Mouse (Mus musculus): ENCODE results near the gene Trim16.
A peak's percentile ranks its signal among the peaks of the same experiment; 100 is the strongest.

The Trim16 gene

DNA sequence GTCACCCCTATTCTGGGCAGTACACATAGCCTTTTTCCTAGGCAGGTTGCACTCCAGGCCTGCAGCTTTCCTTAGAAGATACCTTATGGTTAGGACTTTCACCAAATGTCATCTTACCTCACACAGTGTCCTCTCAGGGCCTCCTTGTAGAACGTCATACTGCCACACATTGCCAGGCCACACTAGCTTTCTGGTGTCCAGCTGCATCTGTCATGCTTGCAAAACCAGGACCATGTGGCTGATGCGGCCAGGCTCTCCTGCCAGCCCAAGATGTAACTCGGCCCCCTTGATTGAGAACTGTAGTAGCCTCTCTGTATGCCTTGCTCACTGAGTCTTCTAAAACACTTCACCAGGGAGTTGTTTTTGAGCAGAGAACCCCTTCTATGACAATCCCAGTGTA is 7.9 kb downstream of the Trim16 start:
- no peak for DNase-seq (ENCODE audit: low read depth in 1 of 2, low spot score in 2 of 2)

DNA sequence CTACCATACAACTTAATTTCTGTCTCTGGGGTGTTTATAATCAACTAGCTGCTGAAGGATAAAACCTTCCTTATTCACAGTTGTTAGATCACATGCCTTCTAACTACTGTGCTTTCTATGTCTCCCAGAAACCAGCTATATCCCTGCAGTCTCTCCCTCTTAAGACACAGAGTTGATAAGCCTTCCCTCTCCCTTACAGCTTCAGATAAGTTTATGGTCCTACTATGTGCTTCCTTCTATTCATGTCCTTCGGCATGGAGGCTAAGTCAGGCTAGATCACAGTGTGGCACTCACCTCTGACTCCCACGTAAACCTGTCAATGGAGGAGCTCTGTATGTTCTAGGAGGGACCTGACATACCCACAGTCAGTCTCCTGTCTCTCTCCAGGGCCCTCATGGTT is 10.4 kb downstream of the Trim16 start:
- DNase-seq (ENCODE audit: low read depth in 1 of 2, low spot score in 2 of 2), result no peak

DNA sequence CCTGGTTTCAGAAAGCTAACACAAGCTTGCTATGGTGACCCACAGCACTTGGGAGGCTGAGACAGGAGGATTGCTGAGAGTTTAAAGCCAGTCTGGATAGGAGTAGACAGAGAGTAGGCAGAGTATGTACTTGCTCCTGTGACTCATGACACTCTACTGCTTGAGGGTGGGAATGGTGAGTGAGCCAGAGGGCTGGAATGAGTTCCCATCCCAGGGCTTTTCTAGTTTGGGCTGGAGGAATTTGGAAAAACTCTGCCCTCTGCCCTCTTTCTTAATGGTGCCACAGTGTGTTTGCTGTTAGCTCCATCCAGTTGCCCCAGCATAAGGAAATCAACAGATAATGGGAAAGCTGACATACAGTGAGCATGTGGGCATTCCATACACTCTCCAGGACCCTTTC is 11.9 kb downstream of the Trim16 start:
- no peak for DNase-seq (ENCODE audit: low read depth in 1 of 2, low spot score in 2 of 2)

DNA sequence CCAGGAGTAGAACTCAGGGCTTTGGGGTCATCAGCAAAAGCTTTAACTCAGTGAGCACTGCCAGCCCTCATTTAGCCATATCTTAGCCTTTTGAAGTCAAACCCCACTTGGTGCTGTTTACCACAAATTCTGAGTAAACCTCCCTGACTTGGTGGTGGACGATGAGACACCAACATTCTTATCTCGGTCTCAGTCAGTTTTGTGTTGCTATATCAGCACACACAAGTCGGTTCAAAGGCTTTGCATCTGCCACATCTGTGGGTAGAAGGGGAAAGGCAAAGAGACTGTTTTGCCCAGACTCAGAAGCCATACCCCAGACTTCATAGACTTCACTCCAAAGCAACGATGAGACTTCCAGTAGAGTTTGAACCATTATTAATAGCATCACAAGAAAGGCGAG is 24.5 kb downstream of the Trim16 start:
- DNase-seq (ENCODE audit: low read depth in 1 of 2, low spot score in 2 of 2), result no peak

DNA sequence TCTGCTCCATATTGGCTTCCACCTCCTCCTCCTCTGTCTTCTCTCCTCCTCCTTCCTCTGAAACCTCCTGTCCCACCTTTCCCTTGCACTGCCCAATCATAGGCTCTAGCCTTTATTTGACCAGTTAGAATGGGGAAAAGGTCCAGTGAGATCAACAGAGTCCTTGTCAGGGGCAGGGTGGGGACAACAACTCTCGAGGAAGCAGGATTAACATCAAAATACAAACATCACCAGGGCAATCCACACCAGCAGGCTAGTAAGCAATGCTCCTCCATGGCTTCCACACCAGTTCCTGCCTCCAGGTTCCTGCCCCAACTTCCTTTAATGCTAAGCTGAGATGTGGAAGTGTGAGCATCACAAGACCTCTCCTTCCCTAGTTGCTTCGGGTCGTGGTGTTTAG is 25.7 kb downstream of the Trim16 start:
- no peak for DNase-seq (ENCODE audit: low read depth in 1 of 2, low spot score in 2 of 2)

DNA sequence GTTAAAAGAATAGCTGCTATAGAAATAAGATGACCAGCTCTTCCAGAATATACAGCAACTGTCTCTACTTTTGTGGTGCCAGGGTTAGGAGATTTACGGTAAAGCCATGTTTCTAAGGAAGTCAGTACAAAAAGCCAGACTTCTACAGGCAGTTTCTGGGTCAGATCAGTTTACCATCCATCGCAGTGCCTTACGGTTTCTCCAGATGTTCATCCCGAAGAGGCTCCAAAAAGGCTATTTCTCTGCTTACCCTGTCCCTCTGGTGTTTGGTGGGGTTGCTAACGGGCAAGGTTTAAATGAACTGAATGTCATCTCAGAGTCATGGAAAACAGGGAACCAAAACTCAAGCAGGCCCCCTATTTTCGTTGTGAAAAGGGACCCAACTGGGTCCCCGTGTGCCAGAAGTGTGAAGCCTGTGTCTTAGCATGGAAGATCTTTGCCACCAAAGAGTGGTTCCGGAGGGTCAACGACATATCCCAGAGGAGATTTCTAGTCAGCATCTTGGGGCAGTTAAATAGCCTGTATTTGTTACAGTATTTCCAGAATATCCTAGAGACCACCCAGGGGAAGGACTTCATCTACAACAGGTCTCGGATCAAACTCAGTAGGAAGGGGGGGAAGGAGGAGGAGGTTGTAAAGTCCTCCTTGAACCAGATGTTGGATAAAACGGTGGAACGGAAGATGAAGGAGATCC is 27.1 kb downstream of the Trim16 start, which contains the start of gene Fbxw10:
Fbxw10 (plus strand) TSS at position 109 of the 694 bp plus-strand sequence.
- DNase-seq (ENCODE audit: low read depth in 1 of 2, low spot score in 2 of 2), result peak in 1 of 2 experiments; percentile 13

DNA sequence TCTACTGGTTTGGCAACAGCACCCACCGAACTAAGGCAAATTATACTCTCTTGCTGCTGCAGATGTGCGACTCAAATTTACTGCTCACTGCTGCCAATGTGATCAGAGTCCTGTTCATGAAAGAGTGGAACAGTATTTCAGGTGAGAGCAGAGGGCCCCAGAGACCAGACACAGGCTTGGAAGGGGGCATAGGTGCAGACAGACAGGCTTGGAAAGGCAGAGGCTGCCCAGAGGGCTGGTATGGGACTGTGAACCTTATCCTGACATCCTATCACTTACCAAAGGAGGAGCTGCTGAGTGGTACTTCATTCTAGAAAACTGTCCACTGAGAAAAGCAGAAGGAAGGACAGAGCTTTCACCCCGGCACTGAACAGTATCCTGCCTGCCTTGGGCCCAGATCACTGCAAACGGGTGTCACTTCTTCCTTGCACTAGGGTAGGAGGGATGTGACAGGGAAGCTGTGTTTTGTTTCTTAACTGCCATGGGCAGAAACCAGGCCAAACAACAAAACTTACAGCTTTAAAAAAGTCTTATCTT is 27.7 kb downstream of the Trim16 start:
- no peak for DNase-seq (ENCODE audit: low read depth in 1 of 2, low spot score in 2 of 2)

DNA sequence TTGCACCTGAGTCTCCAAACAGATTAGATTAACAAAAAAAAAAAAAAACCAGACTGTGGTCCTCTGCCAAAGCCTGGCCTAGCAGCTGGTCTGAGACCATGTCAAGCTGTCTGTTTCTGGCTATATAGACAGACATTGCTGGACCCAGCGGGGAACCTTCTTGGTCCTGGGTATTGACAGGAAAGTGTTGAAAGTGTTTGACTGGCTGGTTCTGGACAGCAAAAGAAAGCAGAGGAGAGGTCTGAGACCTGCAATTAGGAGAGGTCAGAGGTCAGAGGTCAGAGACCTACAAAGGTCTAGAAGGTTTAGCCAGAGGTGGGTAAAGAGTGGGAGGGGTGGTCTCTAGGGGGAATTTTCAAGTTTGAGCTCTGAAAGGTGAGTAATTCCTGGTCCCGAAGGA is 28.3 kb downstream of the Trim16 start:
- DNase-seq (ENCODE audit: low read depth in 1 of 2, low spot score in 2 of 2), result no peak

DNA sequence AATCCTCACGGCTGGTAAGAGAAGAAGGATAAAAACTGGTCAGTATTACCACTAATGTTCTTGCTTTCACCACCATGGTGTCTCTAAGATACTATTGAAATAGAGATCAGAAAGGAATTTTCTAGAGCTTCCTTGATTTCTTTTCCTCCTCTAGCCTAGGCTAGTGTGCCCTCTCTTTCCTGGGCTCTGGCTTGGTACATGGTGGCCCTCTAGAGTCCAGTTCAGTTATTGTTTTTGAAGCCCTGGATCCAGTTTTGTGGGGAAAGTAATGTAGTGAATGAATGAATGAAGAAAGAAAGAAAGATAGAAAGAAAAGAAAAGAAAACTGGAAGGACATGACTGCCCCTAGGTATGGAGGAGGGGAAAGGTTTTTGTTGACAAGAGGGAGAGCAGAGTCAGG is 31.2 kb downstream of the Trim16 start:
- no peak for DNase-seq (ENCODE audit: low read depth in 1 of 2, low spot score in 2 of 2)

DNA sequence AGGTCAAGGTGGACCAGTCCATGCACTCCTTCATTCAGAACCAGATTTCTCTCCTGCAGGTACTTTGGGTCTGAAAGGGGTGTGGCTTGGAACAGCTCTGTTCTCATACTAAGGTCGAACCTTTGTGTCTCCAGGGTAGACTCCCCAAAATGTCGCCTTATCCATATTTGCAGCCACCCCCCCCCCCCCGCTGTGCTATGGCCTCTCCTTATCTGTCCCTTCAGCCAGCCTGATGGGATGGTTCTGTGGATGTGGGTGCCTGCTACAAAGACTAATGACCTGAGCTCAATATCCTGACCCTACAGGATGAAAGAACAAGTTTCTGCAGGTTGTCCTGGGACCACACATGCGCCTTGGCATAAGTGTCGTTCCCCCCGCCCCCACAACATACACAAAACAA is 33.3 kb downstream of the Trim16 start:
- DNase-seq (ENCODE audit: low read depth in 1 of 2, low spot score in 2 of 2), result no peak

DNA sequence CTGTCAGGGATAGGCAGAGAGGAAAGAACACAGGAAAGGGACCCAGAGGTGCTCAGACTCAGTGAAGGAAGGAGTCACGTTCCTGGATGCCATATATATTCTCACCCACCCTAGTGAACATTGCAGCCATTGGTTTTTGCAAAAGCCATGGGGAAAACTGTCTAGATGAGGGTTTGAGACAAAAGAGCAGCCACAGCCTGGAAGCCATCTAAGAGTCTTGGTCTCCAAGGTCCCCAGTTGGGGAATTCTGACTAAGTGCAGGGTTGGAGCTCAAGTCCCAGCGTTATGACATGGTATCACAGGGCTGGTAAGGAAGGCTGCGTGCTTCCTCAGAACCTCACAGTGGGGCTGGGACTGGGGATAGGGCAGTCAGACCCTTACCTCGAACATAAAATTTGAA is 45.5 kb downstream of the Trim16 start:
- no peak for DNase-seq (ENCODE audit: low read depth in 1 of 2, low spot score in 2 of 2)

DNA sequence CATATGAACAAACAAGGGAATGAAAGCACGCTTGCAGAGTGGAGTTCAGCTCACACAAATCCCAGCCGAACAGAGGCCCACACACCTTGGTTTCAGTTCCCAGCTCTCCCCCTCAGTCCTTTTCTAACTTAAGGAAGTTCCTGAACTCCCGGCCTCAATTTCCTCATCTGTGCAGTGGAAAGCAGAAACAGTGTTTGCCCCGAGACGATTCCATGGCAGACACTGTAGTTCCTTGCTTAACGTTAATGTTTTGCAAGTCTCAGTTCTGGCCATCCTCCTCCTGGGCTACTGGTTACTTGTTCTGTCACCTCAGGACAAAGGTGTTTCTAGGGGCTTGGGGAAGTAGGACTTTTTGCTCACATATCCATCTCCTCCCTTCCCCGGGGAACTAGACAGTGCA is 46.7 kb downstream of the Trim16 start:
- DNase-seq (ENCODE audit: low read depth in 1 of 2, low spot score in 2 of 2), result no peak

DNA sequence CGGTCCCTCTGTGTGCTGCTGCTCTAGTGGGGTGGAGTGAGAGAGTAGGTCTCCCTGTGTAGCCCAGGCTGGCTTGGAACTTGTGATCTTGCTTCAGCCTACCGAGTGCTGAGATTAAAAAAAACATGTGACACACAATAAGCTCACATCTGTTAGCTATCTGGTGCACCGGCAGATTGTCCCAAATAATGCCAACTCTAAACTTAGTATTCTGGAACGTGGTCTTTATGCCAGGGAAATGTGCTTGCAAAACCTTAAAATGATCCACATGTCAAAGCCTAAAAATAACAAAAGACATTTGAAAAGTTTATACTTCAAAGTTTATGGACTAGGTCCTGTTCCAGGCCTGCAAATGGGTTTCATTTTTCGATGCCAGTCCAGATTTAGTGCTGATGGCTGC is 49.2 kb downstream of the Trim16 start:
- no peak for DNase-seq (ENCODE audit: low read depth in 1 of 2, low spot score in 2 of 2)

DNA sequence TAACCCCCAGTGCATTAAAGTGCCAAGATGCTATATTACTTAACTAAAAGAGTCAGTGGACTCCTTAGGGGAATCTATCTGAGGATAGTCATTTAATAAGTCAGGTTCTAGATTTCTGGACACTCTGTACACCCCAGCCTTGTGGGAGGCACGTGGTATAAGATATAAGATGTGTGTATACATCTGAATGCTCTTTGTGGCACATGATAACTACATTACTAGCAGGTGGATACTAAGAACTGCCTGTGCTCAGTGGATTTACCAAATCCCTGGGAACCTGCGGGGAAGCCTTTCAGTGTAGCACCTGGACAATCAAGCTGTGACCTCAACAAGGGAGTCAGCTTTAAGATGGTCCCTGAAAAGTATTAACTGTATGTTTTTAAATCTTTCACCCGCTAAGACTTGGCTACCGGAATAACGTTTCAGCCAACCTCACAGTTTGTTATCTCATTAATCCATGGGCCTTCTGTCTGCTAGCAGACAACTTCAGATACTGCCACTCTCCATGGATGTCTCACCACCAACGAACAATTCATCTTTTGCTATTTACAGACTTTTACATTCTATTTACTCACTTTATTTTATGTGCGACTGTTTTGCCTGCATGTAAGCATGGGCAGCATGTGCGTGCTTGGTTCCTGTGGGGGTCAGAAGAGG is 49.8 kb downstream of the Trim16 start:
- DNase-seq (ENCODE audit: low read depth in 1 of 2, low spot score in 2 of 2), result no peak

DNA sequence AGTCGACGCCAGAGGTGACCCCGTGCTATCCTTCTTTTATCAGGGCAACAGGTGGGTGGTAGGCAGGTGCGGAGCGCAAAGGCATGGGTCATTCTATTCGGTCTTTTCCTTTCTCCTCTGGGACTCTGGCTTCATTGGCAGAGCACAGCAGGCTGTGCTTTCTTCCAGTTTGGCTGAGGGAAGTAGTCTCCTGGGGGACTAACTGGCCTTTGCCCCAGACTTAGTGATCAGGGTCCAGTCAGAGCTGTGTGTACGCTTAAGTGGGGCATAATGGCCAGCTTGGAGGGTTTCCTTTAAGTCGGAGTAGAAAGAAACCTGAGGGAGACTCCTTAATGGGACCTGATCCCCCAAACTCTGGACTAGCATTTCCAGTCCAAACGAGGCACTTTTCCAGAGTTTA is 53.4 kb downstream of the Trim16 start:
- no peak for DNase-seq (ENCODE audit: low read depth in 1 of 2, low spot score in 2 of 2)

DNA sequence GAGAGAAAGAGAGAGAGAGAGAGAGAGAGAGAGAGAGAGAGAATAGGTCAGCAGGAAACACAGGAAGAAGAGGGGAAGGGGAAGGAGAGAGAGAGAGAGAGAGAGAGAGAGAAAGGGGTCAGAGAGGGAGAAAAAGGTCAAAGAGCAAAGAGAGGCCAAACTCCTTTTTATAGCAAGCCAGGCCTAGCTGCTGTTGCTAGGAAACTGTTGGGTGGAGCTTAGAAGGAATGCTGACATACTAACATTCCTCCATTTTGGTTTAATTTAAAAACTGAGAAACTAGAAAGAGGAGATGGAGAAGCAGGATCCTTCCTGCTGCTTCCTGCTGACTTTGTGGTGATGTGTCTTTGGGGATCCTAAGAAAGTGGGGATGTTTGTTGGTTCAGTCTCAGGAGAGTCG is 55.7 kb downstream of the Trim16 start:
- DNase-seq (ENCODE audit: low read depth in 1 of 2, low spot score in 2 of 2), result no peak

DNA sequence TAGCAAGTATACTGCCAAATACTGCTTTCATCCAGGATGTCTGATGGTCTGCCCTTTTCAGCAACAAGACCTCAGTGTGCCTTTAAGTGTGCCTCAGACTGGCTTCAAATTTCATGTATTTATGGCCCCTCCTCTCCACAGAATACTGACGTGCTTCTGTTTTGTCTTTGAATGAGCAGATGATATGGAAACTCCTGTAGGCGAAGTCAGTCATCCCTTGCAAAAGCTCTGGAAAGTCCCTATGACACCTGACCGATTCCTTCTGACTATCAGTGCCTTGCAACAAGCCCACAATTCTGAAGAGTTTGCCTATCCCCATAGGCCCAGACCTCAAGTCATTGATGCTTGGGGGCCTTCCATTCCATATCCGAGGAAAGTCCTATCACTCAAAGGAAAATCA is 56.4 kb downstream of the Trim16 start:
- DNase-seq (ENCODE audit: low read depth in 1 of 2, low spot score in 2 of 2), result no peak

DNA sequence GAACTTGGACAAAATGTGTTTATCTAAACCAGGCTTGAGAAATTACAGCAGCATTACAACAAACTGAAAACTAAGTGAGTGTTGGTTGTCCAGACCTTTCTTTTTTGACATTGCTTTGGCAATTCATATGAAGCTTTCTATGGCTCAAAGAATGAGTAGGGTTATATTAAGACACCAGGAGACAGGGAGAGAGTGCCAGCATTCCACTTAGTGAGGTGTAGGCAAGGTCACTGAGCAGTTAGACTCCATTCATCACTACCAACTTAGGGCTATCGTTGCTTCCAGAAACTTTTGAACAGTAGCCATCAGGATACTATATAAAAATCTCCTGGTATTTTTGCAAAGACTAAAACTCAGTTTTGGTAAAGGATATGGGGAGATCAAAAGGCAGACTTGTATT is 57.4 kb downstream of the Trim16 start:
- no peak for DNase-seq (ENCODE audit: low read depth in 1 of 2, low spot score in 2 of 2)

DNA sequence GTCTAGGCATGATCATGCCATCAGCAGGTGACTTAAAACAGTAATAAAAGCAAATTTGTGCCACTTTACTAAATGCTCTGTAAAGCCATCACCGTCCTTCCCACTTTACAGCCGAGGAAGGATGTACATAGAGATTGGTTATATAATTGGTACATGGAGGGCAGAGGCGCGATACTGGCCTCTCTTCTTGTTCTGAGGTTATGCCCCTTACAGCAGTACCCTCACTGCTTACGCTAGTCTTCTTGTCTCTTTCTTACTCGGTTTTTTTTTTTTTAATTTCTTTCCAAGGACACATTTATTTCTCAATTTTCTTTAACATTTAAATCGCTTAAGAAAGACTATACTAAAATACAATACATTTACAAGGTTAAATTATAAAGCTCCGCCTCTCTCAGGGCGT is 58.7 kb downstream of the Trim16 start:
- DNase-seq (ENCODE audit: low read depth in 1 of 2, low spot score in 2 of 2), result no peak

DNA sequence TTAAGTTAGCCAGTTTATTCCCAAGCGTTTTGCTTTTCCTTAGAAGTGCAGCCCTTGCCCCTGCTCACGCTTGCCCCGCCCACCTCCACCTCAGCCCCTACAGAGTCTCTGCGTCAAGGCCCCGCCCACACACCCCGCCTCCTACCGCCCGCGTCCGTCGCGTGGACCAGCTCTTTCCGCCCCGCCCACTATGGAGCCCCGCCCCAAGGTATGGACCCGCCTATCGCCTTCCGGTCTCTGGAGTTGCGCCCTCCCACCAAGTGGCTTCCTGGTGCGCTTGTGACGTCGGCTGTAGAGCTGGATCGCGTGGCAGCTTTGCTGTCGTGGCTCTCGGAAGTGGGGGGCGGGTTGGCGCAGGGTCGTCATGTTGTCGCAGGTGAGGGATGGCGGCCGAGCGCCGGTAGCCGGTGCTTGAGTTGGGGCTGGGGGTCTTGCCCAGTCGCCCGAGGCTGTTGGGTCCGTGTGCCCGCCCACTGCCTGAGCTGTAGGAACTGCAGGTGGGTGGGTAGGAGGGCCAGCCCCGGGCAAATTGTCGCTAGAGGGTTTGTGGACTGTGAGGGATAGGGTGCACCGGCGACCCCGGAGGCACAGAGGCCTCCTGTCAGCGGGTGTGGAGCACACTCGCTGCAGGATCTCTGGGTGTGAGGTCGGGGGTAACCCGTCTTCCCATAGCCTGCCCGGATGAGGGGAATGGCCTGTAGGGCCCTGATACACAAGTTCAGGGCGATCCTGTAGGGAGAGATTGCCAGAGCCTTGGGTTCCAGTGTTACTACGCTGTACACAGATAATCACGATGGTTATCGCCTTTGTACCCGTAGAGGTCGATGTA is 59.4 kb downstream of the Trim16 start, which contains the start of gene Tvp23b:
Tvp23b (plus strand) TSS at position 236 of the 829 bp plus-strand sequence.
- DNase-seq (ENCODE audit: low read depth in 1 of 2, low spot score in 2 of 2), result peak; percentile 83 to 96

DNA sequence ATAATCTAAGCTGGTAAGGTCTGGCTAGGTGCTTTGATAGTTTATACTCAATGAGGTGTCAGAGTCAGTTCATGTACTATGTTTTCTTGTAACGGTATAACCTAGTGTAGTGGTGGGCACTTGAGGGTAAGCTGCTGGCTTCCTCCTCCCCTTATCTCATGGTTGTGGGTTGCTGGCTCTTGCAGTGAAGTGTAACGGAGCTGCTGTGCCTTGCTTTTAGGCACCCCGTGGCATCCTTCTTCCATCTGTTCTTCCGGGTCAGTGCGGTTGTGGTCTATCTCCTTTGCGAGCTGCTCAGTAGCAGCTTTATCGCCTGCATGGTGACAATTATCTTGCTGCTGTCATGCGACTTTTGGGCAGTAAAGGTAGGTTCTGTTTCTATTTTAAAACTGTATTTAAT is 63.4 kb downstream of the Trim16 start:
- no peak for DNase-seq (ENCODE audit: low read depth in 1 of 2, low spot score in 2 of 2)

DNA sequence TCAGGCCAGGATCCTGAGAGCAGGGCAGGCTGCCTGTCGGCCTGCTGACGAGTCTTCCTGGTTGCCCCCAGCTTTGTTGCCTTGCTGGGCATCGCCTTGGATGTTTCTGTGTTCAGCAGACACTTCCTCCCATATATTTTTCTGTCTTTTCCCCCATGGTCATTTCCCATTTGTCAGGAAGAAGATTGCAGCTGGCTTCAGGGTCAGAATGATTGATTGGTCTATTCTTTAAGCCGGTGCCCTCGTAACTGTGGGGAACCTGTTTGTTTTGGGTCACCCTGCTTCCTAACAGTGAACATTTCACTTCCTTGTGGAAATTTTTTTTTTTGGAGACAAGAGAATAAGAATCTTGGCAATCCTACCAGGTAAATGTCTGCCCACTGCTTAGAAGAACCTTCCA is 65.3 kb downstream of the Trim16 start:
- DNase-seq (ENCODE audit: low read depth in 1 of 2, low spot score in 2 of 2), result no peak
